Mouse (Mus musculus): Measurements from ENCODE around the gene Fdps.
A peak's percentile ranks its signal among the peaks of the same experiment; 100 is the strongest.

GRCm38 (mm10) chr3:89089882-89090591 lies 11.7 kb downstream of the Fdps start:
- TF ChIP-seq USF1 (IDR thresholded peaks at IDR 0.05; ENCODE audit: low read depth) (peak; percentile 97), CTCF (IDR thresholded peaks at IDR 0.05; ENCODE audit: control insufficient read depth, insufficient read depth, insufficient read length) (no peak), FOSL1 (IDR thresholded peaks at IDR 0.05; ENCODE audit: insufficient read depth, low read length, poor library complexity, severe bottlenecking) (no peak), CEBPB (IDR thresholded peaks at IDR 0.05; ENCODE audit: low read depth) (no peak), MYOG (IDR thresholded peaks at IDR 0.05; ENCODE audit: control insufficient read depth, extremely low read depth, insufficient read length) (no peak)
